Mouse (Mus musculus) forebrain, embryonic 11.5 days (tissue): ENCODE data around the gene Cabin1. TPM values are rescaled to one million over a fixed set of nuclear protein-coding genes. Genes with fewer than 3 reads are reported as not detected.

Experiments
- ATAC-seq: fragments of 200-750 bp; cut with Nextera tagmentation; replicated peaks from 2 replicates; pipeline ENCODE4 v1.8.0; 2017; ENCODE audit warnings: moderate TSS enrichment; ENCODE audit not compliant: low FRiP score
- DNase-seq: peaks from one replicate; pipeline ENCODE4 v3.0.0-alpha.2; 2017; ENCODE audit warnings: low spot score
- H3K27ac ChIP-seq: fragments of 300-500 bp; sonication (generic); 2 replicates; pipeline ENCODE4 v1.5.1; 2014; ENCODE audit warnings: low read depth, low read length
- H3K27me3 ChIP-seq: fragments of 300-500 bp; sonication (generic); 2 replicates; pipeline ENCODE4 v1.6.1; 2014; ENCODE audit warnings: mild to moderate bottlenecking, low read length, mixed read lengths; ENCODE audit not compliant: control insufficient read depth, insufficient read depth
- H3K36me3 ChIP-seq: fragments of 300-500 bp; sonication (generic); 2 replicates; pipeline ENCODE4 v1.6.1; 2014; ENCODE audit warnings: mild to moderate bottlenecking, low read length, moderate library complexity, mixed read lengths; ENCODE audit not compliant: control insufficient read depth, insufficient read depth
- H3K4me1 ChIP-seq: fragments of 300-500 bp; sonication (generic); replicated peaks from 2 replicates; pipeline ENCODE4 v1.6.1; 2014; ENCODE audit warnings: low read length, mixed read lengths; ENCODE audit not compliant: control insufficient read depth, insufficient read depth
- H3K4me2 ChIP-seq: fragments of 300-500 bp; sonication (generic); 2 replicates; pipeline ENCODE4 v1.6.1; 2014; ENCODE audit warnings: low read depth, mild to moderate bottlenecking, low read length, moderate library complexity, mixed read lengths; ENCODE audit not compliant: severe bottlenecking
- H3K4me3 ChIP-seq: fragments of 300-500 bp; sonication (generic); 2 replicates; pipeline ENCODE4 v1.5.1; 2014; ENCODE audit warnings: low read depth, low read length
- H3K9ac ChIP-seq: fragments of 300-500 bp; sonication (generic); 2 replicates; pipeline ENCODE4 v1.6.1; 2014; ENCODE audit warnings: low read length
- H3K9me3 ChIP-seq: fragments of 300-500 bp; sonication (generic); 2 replicates; pipeline ENCODE4 v1.6.1; 2016; ENCODE audit warnings: low read length, mixed read lengths; ENCODE audit not compliant: control insufficient read depth
- WGBS: fragments of 180-500 bp; shearing (Covaris S2); extraction: QIAGEN DNeasy Blood & Tissue Kit; methylation state at CpG from one replicate; pipeline ENCODE4 v1.1.7; 2014; 5-methylcytosine and 5-hydroxymethylcytosine counted together
- polyA plus RNA-seq: library from polyadenylated mRNA; unstranded; fragments of >200 nt; fragmentation: Nextera tagmentation; extraction: Ambion mirVana; gene quantifications from 2 replicates; pipeline ENCODE4 v1.2.1, GENCODE M21; 2014

Cabin1 gene
- 41.8 and 49.1 TPM in 2 replicates for polyA plus RNA-seq

- peaks cover 4% of the 10 kb centered on the region; the same call in 1 of the 2 replicates for H3K4me1 ChIP-seq
- peak; percentile 99 for ATAC-seq
- WGBS = under 1% methylated on average over 55 of the region's 61 CpGs
These were observed at the start of gene Cabin1 for GRCm38 (mm10) chr10:75763682-75764518. Cabin1 (minus strand) TSS chr10:75764341.

GRCm38 (mm10) chr10:75804217-75804616 is 40.1 kb upstream of the Cabin1 start:
- H3K27me3 ChIP-seq = no peaks in the 10 kb centered on the region
- DNase-seq (no peak), ATAC-seq (no peak)
- 76% methylated on average over 2 of the region's 2 CpGs for WGBS
- H3K9me3 ChIP-seq = no peaks in the 10 kb centered on the region
- H3K4me1 ChIP-seq = no peaks in the 10 kb centered on the region
- no peak overlapping the region for H3K9ac ChIP-seq
- H3K4me3 ChIP-seq = no peak overlapping the region
- H3K36me3 ChIP-seq = no peaks in the 10 kb centered on the region
- H3K27ac ChIP-seq = no peak overlapping the region
- no peak overlapping the region for H3K4me2 ChIP-seq

More at GRCm38 (mm10) chr10:75763682-75764518, at the start of gene Cabin1:
- H3K27me3 ChIP-seq = no peaks in the 10 kb centered on the region
- H3K27ac ChIP-seq = no peak within 1 kb of the TSS
- H3K9me3 ChIP-seq = no peaks in the 10 kb centered on the region; the same call in 1 of the 2 replicates
- peak within 1 kb of the TSS; percentile 80 for H3K4me3 ChIP-seq
- no peaks in the 10 kb centered on the region; the same call in 1 of the 2 replicates for H3K36me3 ChIP-seq
- peak within 1 kb of the TSS; percentile 84 for H3K4me2 ChIP-seq
- DNase-seq = peak; percentile 98
- H3K9ac ChIP-seq = peak within 1 kb of the TSS; percentile 80

- DNase-seq (peak; percentile 78), ATAC-seq (no peak; the same call in 1 of the 2 replicates)
- Histone ChIP-seq H3K4me1 (no peaks in the 10 kb centered on the region; the same call in 1 of the 2 replicates), H3K9ac (peak within 1 kb of the TSS; percentile 30), H3K36me3 (no peaks in the 10 kb centered on the region), H3K4me3 (peak within 1 kb of the TSS; percentile 43), H3K27me3 (no peaks in the 10 kb centered on the region), H3K9me3 (no peaks in the 10 kb centered on the region), H3K27ac (no peak within 1 kb of the TSS), H3K4me2 (peak within 1 kb of the TSS; percentile 80)
- 3% methylated on average over 18 of the region's 18 CpGs for WGBS
These were observed 34.1 kb upstream of the Cabin1 start, which contains the start of gene Gstt1 for GRCm38 (mm10) chr10:75798176-75798696. Gstt1 (minus strand) TSS chr10:75798584.

GRCm38 (mm10) chr10:75797619-75798175 is 33.6 kb upstream of the Cabin1 start:
- WGBS = 2% methylated on average over 12 of the region's 12 CpGs
- peak overlapping the region; percentile 30 for H3K9ac ChIP-seq
- DNase-seq = peak; percentile 55
- ATAC-seq = peak; percentile 56; the same call in 1 of the 2 replicates
- peak overlapping the region; percentile 43 for H3K4me3 ChIP-seq
- no peaks in the 10 kb centered on the region for H3K36me3 ChIP-seq
- H3K4me2 ChIP-seq = peak overlapping the region; percentile 80
- H3K9me3 ChIP-seq = no peaks in the 10 kb centered on the region
- no peak overlapping the region for H3K27ac ChIP-seq
- no peaks in the 10 kb centered on the region for H3K27me3 ChIP-seq
- H3K4me1 ChIP-seq = no peaks in the 10 kb centered on the region; the same call in 1 of the 2 replicates

- Histone ChIP-seq H3K27ac (no peak overlapping the region), H3K4me3 (peak overlapping the region; percentile 43; the same call in 1 of the 2 replicates), H3K9ac (no peak overlapping the region), H3K27me3 (no peaks in the 10 kb centered on the region), H3K4me2 (peak overlapping the region; percentile 80), H3K4me1 (no peaks in the 10 kb centered on the region; the same call in 1 of the 2 replicates), H3K9me3 (no peaks in the 10 kb centered on the region), H3K36me3 (no peaks in the 10 kb centered on the region)
- 42% methylated on average over 11 of the region's 11 CpGs for WGBS
- no peak for ATAC-seq
- DNase-seq = no peak
These were observed 32.8 kb upstream of the Cabin1 start for GRCm38 (mm10) chr10:75796731-75797516.

GRCm38 (mm10) chr10:75794880-75795279 is 30.7 kb upstream of the Cabin1 start:
- Histone ChIP-seq H3K4me3 (no peak overlapping the region), H3K4me1 (no peaks in the 10 kb centered on the region; the same call in 1 of the 2 replicates), H3K9ac (no peak overlapping the region), H3K9me3 (no peaks in the 10 kb centered on the region), H3K36me3 (no peaks in the 10 kb centered on the region), H3K4me2 (no peak overlapping the region), H3K27ac (no peak overlapping the region), H3K27me3 (no peaks in the 10 kb centered on the region)
- ATAC-seq (no peak), DNase-seq (no peak)
- 29% methylated on average over 3 of the region's 3 CpGs for WGBS

GRCm38 (mm10) chr10:75790773-75791172 is 26.6 kb upstream of the Cabin1 start:
- DNase-seq (no peak), ATAC-seq (no peak)
- no peak overlapping the region for H3K9ac ChIP-seq

GRCm38 (mm10) chr10:75789841-75790240 is 25.7 kb upstream of the Cabin1 start:
- Histone ChIP-seq H3K27ac (no peak overlapping the region), H3K4me1 (no peaks in the 10 kb centered on the region), H3K4me3 (no peak overlapping the region), H3K4me2 (no peak overlapping the region), H3K27me3 (no peaks in the 10 kb centered on the region), H3K36me3 (no peaks in the 10 kb centered on the region), H3K9ac (no peak overlapping the region), H3K9me3 (no peaks in the 10 kb centered on the region)
- DNase-seq (no peak), ATAC-seq (no peak)
- 95% methylated on average over 5 of the region's 5 CpGs for WGBS

More at GRCm38 (mm10) chr10:75790773-75791172, 26.6 kb upstream of the Cabin1 start:
- no peak overlapping the region for H3K27ac ChIP-seq
- no peaks in the 10 kb centered on the region for H3K9me3 ChIP-seq
- no peak overlapping the region for H3K4me2 ChIP-seq
- no peaks in the 10 kb centered on the region for H3K27me3 ChIP-seq
- no peaks in the 10 kb centered on the region for H3K4me1 ChIP-seq
- H3K4me3 ChIP-seq = no peak overlapping the region
- H3K36me3 ChIP-seq = no peaks in the 10 kb centered on the region
- WGBS = 28% methylated on average over 7 of the region's 7 CpGs
